Mouse (Mus musculus): Measurements from ENCODE around the gene Clstn3. TPM values are rescaled to one million over a fixed set of nuclear protein-coding genes. Genes with fewer than 3 reads are reported as not detected.
"Not testable (repeated sequence)": the region's sequence is repeated elsewhere in the genome, so short reads cannot be mapped to it uniquely, and the experiment has no call there.

Gene Clstn3
- total and polyA plus RNA-seq, 3 experiments = 17.7 to 126 (median 21.4) TPM

DNA sequence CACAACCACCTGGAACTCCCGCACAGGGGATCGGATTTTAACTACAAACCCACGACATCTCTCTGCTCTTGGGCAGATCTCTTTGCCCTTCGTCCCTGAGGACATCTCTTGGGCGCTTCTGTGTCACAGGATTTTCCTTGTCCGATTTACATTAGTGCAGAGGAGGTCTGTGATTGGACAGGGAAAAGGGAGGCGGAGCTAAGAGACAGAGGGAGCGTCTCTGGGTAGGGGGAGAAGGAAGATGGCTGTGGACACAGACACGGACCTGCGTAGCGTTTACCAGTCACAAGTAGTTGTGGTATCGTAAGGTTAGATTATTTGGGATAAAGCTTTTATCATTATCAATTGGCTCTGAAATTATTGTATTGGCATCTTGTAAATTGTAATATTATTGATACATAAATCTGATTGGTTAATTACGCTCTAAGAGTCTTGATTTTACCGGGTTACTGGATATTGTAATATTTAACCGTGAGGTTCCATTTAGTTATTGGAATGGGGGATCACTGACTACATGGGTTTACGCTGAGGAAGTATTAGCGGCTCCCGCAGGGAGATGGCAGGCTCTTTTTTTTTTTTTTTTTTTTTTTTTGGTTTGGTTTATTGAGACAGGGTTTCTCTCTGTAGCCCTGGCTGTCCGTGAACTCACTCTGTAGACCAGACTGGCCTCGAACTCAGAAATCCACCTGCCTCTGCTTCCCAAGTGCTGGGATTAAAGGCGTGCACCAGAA lies 21.0 kb upstream of the Clstn3 start:
- TF ChIP-seq SMC3 (IDR thresholded peaks at IDR 0.05; ENCODE audit: low read depth, low read length) = no peak
- peak; percentile 91 for TF ChIP-seq ZNF384 (IDR thresholded peaks at IDR 0.05; ENCODE audit: low read depth, low read length)
- no peak for TF ChIP-seq RAD21 (IDR thresholded peaks at IDR 0.05; ENCODE audit: low read depth, low read length)
- TF ChIP-seq TCF12 (IDR thresholded peaks at IDR 0.05; ENCODE audit: low read depth, low read length) = peak; percentile 43
- no peak for TF ChIP-seq ZMIZ1 (IDR thresholded peaks at IDR 0.05; ENCODE audit: low read depth, low read length)
- TF ChIP-seq POLR2A (IDR thresholded peaks at IDR 0.05; ENCODE audit: low read depth, low read length) = peak; percentile 70; the same call in 1 of the 2 replicates
- TF ChIP-seq SIN3A (IDR thresholded peaks at IDR 0.05; ENCODE audit: low read length) = 0 out of 2 replicates have a peak, but pooled peaks have one; percentile 29
- peak; percentile 85 for TF ChIP-seq TBP (conservative IDR thresholded peaks at IDR 0.05; ENCODE audit: low read depth, low read length)
- TF ChIP-seq USF2 (conservative IDR thresholded peaks at IDR 0.05; ENCODE audit: low read depth, low read length) = no peak
- TF ChIP-seq MAX (IDR thresholded peaks at IDR 0.05; ENCODE audit: low read length) = no peak
- peaks cover 10% of the 10 kb centered on the region for H3K27me3 ChIP-seq (replicated peaks)
- peaks cover 5 to 13% of the 10 kb centered on the region in 2 experiments for H3K4me1 ChIP-seq (ENCODE audit: control insufficient read depth in 1 of 2, insufficient read depth in 2 of 2)
- H3K9ac ChIP-seq (ENCODE audit: insufficient read depth, low read depth) = peak overlapping the region; percentile 28; the same call in 1 of the 2 replicates
- H3K4me3 ChIP-seq (replicated peaks in 1 of 3; ENCODE audit: low read depth in 2 of 3, low read length in 2 of 3, poor library complexity in 1 of 3) = peak overlapping the region in 2 of 3 experiments; percentile 37 to 60
- no peaks in the 10 kb centered on the region for H3K79me2 ChIP-seq (replicated peaks; ENCODE audit: control insufficient read depth, extremely low read depth, insufficient read depth, poor library complexity, severe bottlenecking)
- H3K27ac ChIP-seq (ENCODE audit: insufficient read depth, low read depth) = no peak overlapping the region
- dilution Hi-C loops (cut with MboI; ENCODE audit: extremely low pct_ligation_motif_present, extremely low pct_unique_long_range_greater_than_20kb, low sequenced_read_pairs) = no loop called here
- H3K9me3 ChIP-seq (replicated peaks; ENCODE audit: low read length) = peaks cover 6% of the 10 kb centered on the region
- peak overlapping the region; percentile 8; the same call in 1 of the 2 replicates for H3K4me2 ChIP-seq (ENCODE audit: insufficient read depth, low read depth, poor library complexity, severe bottlenecking)
- peak; percentile 77 for DNase-seq (ENCODE audit: extremely low read depth)
- no peaks in the 10 kb centered on the region for H3K36me3 ChIP-seq (replicated peaks in 1 of 2; ENCODE audit: control insufficient read depth in 1 of 2, insufficient read depth in 1 of 2, low read length in 1 of 2)
- in situ Hi-C loops (cut with MboI; ENCODE audit: low pct_ligation_motif_present, low pct_unique_long_range_greater_than_20kb, low sequenced_read_pairs) = no loop called here

GRCm38 (mm10) chr6:124484851-124485250 lies 20.3 kb upstream of the Clstn3 start:
- Histone ChIP-seq H3K9ac (ENCODE audit: insufficient read depth, low read depth) (peak overlapping the region; percentile 28; the same call in 1 of the 2 replicates), H3K79me2 (replicated peaks; ENCODE audit: control insufficient read depth, extremely low read depth, insufficient read depth, poor library complexity, severe bottlenecking) (no peaks in the 10 kb centered on the region)

GRCm38 (mm10) chr6:124483831-124484230 lies 19.2 kb upstream of the Clstn3 start:
- not testable (repeated sequence) for H3K79me2 ChIP-seq (replicated peaks; ENCODE audit: control insufficient read depth, extremely low read depth, insufficient read depth, poor library complexity, severe bottlenecking)

More at GRCm38 (mm10) chr6:124484851-124485250, 20.3 kb upstream of the Clstn3 start:
- Histone ChIP-seq H3K9me3 (replicated peaks; ENCODE audit: low read length) (peaks cover 6% of the 10 kb centered on the region), H3K36me3 (replicated peaks in 1 of 2; ENCODE audit: control insufficient read depth in 1 of 2, insufficient read depth in 1 of 2, low read length in 1 of 2) (no peaks in the 10 kb centered on the region), H3K27me3 (replicated peaks) (peaks cover 10% of the 10 kb centered on the region), H3K27ac (ENCODE audit: insufficient read depth, low read depth) (no peak overlapping the region), H3K4me2 (ENCODE audit: insufficient read depth, low read depth, poor library complexity, severe bottlenecking) (no peak overlapping the region; the same call in 1 of the 2 replicates), H3K4me3 (replicated peaks in 1 of 3; ENCODE audit: low read depth in 2 of 3, low read length in 2 of 3, poor library complexity in 1 of 3) (no peak overlapping the region), H3K4me1 (ENCODE audit: control insufficient read depth in 1 of 2, insufficient read depth in 2 of 2) (peaks cover 6 to 16% of the 10 kb centered on the region in 2 experiments)
- in situ Hi-C loops (cut with MboI; ENCODE audit: low pct_ligation_motif_present, low pct_unique_long_range_greater_than_20kb, low sequenced_read_pairs) (no loop called here), dilution Hi-C loops (cut with MboI; ENCODE audit: extremely low pct_ligation_motif_present, extremely low pct_unique_long_range_greater_than_20kb, low sequenced_read_pairs) (no loop called here)
- TF ChIP-seq ZC3H11A (IDR thresholded peaks at IDR 0.05; ENCODE audit: low read depth, low read length) (no peak), USF1 (IDR thresholded peaks at IDR 0.05; ENCODE audit: low read depth, low read length) (no peak), E2F4 (IDR thresholded peaks at IDR 0.05; ENCODE audit: insufficient replicate concordance, low read depth, low read length) (no peak), MYC (IDR thresholded peaks at IDR 0.05; ENCODE audit: low read depth, low read length) (no peak), USF2 (conservative IDR thresholded peaks at IDR 0.05; ENCODE audit: low read depth, low read length) (no peak), BHLHE40 (IDR thresholded peaks at IDR 0.05; ENCODE audit: low read depth, low read length) (no peak), IRF4 (IDR thresholded peaks at IDR 0.05; ENCODE audit: low read depth, low read length) (no peak), RAD21 (IDR thresholded peaks at IDR 0.05; ENCODE audit: low read depth, low read length) (no peak), EP300 (IDR thresholded peaks at IDR 0.05; ENCODE audit: low read length) (no peak), KAT2A (IDR thresholded peaks at IDR 0.05; ENCODE audit: insufficient replicate concordance, low read length) (no peak), MAX (IDR thresholded peaks at IDR 0.05; ENCODE audit: low read length) (no peak), MAZ (IDR thresholded peaks at IDR 0.05; ENCODE audit: low read depth, low read length) (no peak), POLR2A (IDR thresholded peaks at IDR 0.05; ENCODE audit: low read depth, low read length) (no peak)
- DNase-seq (ENCODE audit: extremely low read depth) = no peak

More at GRCm38 (mm10) chr6:124483831-124484230, 19.2 kb upstream of the Clstn3 start:
- H3K36me3 ChIP-seq (replicated peaks in 1 of 2; ENCODE audit: control insufficient read depth in 1 of 2, insufficient read depth in 1 of 2, low read length in 1 of 2); H3K27ac ChIP-seq (ENCODE audit: insufficient read depth, low read depth); H3K4me2 ChIP-seq (ENCODE audit: insufficient read depth, low read depth, poor library complexity, severe bottlenecking); H3K27me3 ChIP-seq (replicated peaks); in situ Hi-C loops (cut with MboI; ENCODE audit: low pct_ligation_motif_present, low pct_unique_long_range_greater_than_20kb, low sequenced_read_pairs); H3K9me3 ChIP-seq (replicated peaks; ENCODE audit: low read length); H3K9ac ChIP-seq (ENCODE audit: insufficient read depth, low read depth); DNase-seq (ENCODE audit: extremely low read depth); H3K4me3 ChIP-seq (replicated peaks in 1 of 3; ENCODE audit: low read depth in 2 of 3, low read length in 2 of 3, poor library complexity in 1 of 3); dilution Hi-C loops (cut with MboI; ENCODE audit: extremely low pct_ligation_motif_present, extremely low pct_unique_long_range_greater_than_20kb, low sequenced_read_pairs): not testable (repeated sequence)
- peaks cover 8 to 26% of the 10 kb centered on the region in 2 experiments for H3K4me1 ChIP-seq (ENCODE audit: control insufficient read depth in 1 of 2, insufficient read depth in 2 of 2)

Data from CH12.LX (cell line).